Mouse (Mus musculus) cortical plate, adult 2 months (tissue): ENCODE results near the gene Whamm.

ENCODE experiments used
- CTCF ChIP-seq: fragments of 200-500 bp; IDR thresholded peaks from 2 replicates; pipeline ENCODE4 v1.5.1; 2011; ENCODE audit warnings: mild to moderate bottlenecking, control low read depth, low read length; ENCODE audit not compliant: insufficient read depth; ENCODE audit errors: extremely low read depth
- POLR2A ChIP-seq: fragments of 200-500 bp; IDR thresholded peaks from 2 replicates; pipeline ENCODE4 v1.6.1; 2011; ENCODE audit warnings: mild to moderate bottlenecking, low read length, control low read depth; ENCODE audit not compliant: insufficient read depth; ENCODE audit errors: extremely low read depth

DNA sequence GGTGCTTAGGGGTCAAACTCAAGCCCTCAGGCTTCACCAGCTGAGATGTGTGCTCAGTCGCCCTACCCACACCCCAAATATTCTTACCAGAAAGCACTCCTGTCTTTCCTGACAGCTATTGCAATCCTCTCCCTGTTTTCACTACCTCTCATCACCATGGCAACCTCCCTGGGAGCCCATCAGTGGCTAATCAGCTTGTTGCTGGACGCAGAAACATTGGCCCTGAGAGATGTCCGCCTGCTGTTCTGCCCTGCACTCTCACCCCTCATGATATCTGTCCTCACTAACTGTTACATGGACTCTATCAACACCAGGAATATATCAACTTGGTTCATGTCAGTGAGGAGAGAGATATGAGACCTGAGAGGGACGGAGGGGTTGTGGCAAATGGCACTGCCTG, 17.5 kb upstream of the Whamm start:
- no peak for TF ChIP-seq CTCF
- TF ChIP-seq POLR2A: no peak
